Mouse (Mus musculus): ENCODE results near the gene Cdnf.

DNA sequence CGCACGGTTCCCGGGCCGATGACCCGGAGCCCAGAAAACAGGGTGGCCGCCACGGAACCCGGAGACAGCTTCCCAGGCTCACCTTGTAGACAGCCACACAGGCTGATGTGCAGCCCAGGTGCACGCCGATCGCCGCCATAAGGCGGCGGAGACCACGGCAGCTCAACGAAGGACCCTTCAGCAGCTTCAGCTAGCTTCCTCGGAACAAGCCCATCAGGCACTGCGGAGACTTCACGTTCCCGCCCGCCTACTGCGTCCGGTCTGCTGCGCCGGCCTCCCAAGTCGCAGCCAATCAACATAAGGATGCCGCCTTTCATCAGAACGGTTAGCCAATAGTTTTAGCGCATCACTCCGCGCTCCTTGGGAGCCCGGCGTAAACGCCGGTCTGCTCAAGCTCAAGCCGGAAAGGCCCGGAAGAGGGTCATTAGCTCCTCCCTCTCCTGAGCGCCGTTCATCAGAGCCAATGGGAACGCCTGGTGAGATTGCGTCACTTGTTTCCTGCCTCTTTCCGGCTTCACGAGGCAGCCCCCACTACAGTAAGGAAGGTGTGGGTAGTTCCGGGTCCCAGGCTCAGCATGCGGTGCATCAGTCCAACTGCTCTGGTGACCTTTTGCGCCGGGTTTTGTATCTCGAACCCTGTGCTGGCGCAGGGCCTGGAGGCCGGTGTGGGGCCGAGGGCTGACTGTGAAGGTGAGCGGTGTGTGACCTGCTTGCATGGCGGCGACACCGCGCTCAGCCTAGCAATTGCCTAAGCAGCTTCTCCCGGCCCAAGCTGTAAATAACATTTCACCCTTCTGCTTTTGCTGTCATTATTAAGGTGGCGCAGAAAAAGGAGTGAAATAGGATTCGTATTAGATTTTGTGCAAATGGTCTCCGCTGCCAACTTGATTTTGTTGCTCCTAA lies at the start of gene Cdnf, which contains the start of the genes Gm45902 and Hspa14:
- peak; percentile 33; the same call in 1 of the 2 replicates for TF ChIP-seq CTCF (IDR thresholded peaks at IDR 0.05; ENCODE audit: low read depth)
- no peak for TF ChIP-seq EP300 (optimal IDR thresholded peaks at IDR 0.05)

Data from stomach, postnatal 0 days (tissue).